Mouse (Mus musculus): ENCODE results near the gene Cbfb.
"Not testable (repeated sequence)": the region's sequence is repeated elsewhere in the genome, so short reads cannot be mapped to it uniquely, and the experiment has no call there.

The Cbfb gene

GRCm38 (mm10) chr8:105170381-105171115, at the start of gene Cbfb:
Gene Cbfb (plus strand): TSS chr8:105170674.
- ATAC-seq (ENCODE audit: low TSS enrichment) = peak; percentile 90

DNA sequence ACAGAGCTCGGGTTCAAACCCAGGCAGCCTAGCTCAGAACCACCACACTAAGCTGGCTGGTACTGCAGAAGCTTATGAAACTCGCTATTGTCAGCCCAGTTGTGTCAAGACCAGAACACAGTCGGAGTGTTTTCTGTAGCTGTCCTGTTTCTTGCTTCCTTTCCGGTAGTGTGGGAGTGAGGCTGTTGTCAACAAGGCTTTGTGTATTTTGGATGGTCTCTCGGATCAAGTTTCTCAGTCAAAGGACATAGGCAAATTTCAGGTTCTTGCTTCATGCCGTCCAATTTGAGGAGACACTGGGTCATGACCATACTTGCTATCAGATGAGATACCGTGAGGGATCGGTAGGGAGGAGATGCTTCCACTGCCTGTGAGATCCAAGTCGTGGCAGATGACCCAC, 40.6 kb upstream of the Cbfb start:
- ATAC-seq (ENCODE audit: low TSS enrichment) = no peak

GRCm38 (mm10) chr8:105131509-105131908, 39.0 kb upstream of the Cbfb start, which contains the start of gene Ces4a:
Gene Ces4a (plus strand): TSS chr8:105131800.
- ATAC-seq (ENCODE audit: low TSS enrichment) = no peak

- 0 out of 2 replicates have a peak, but pooled peaks have one; percentile 44 for ATAC-seq (ENCODE audit: low TSS enrichment)
Measured at GRCm38 (mm10) chr8:105138423-105138822, 32.1 kb upstream of the Cbfb start.

DNA sequence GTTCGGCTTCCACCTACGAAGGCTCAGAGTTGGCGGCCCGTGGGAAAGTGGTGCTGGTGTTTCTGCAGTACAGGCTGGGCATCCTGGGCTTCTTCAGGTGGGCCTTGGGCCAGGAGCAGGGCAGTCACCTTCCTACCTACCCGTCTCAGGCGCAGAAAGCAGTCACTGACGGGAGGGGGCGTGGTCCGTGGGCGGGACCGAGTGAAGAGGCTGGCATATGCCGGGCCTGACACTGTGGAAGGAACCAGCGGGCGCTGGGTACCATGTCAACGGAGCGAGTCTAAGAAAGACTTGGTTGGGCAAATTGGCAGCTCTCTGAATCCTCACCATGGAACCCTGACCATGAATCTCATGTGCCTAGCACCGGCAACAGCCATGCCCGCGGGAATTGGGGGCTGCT, 28.1 kb upstream of the Cbfb start:
- ATAC-seq (ENCODE audit: low TSS enrichment) = no peak

DNA sequence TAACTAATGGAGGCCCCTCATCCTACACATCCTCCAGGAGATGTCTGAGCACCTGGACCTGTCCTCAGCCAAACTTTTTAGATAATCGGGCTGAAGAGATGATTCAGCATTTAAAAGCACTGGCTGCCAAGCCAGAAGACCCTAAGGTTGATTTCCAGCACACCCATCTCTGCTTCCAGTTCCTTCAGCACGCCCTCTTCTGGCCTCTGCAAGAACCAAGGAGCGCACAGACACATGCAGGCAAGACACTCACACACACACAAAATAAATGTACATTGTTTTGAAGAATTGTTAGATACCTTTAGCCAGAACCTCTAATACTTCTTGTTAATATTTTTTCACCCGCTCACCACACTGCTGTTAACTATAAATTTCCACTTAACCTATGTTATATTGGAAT, 18.8 kb upstream of the Cbfb start:
- ATAC-seq (ENCODE audit: low TSS enrichment) = no peak

DNA sequence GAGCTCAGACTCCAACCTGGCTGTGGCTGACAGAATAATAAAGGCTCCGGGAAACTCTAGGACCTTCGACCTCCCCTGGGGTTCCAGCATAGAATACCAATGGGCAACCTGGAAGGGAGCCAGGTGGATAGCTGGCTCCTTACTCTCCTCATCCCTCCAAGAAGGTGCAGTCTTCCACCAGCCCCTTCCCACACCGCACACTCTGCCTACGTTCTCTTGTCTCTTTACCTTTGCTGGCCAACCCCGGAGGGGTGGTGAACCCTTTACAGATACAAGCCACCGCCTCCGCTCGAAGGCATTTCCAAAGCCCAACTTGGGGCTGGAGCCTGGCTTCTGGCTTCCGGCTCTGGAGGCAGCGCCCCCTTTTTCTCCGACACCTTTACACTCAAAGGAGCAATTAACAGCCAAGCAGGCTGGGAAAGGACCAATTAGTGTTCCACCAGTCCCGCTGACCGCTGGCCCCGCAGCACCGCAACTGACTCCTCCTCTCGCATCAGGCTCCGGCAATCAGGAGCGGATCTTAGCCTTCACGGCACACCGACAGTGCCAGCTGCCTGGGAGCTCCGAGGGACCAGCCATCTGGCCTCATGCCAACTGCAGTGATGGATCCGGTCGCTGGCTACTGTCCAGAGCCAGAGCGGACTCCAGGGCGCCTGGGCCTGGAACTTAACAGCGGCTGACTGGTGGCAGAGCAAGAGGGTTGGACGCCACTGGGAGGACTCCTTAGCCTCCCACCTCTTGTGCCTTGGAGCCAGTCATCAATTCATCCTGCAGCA, 17.7 kb upstream of the Cbfb start:
- ATAC-seq (ENCODE audit: low TSS enrichment) = peak; percentile 86

GRCm38 (mm10) chr8:105154316-105154715, 16.2 kb upstream of the Cbfb start:
- ATAC-seq (ENCODE audit: low TSS enrichment) = no peak

DNA sequence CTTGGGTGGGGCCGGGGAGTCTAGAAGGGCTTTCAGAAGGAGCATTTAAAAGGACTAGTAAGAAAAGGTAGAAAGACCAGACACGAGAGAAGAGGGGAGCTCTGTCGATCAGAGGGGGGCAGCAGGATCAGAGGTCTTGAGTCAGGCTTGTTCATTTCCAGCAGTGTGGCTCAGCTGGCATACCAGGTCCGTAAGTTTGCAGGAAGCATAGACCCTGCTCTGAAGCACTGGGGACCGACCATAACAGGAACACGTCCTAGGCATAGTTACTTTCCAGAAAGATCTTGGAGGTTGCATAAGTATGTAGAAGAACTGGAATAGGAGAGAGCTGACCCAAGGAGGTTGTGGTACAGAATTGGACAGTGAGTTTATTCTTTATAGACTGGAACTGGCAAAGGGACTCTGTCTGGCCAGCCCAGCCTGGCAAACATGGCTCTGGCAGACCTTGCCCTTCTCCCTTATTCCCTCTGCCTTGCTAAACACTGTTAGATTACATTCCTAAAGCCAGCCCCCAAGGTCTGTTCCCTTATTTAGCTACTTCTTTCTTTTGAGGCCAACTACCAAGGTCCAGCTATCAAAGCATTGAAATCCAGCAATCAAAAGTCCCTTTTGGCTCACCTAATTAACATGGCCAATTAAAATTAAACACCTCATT, 15.3 kb upstream of the Cbfb start:
- ATAC-seq (ENCODE audit: low TSS enrichment) = no peak

DNA sequence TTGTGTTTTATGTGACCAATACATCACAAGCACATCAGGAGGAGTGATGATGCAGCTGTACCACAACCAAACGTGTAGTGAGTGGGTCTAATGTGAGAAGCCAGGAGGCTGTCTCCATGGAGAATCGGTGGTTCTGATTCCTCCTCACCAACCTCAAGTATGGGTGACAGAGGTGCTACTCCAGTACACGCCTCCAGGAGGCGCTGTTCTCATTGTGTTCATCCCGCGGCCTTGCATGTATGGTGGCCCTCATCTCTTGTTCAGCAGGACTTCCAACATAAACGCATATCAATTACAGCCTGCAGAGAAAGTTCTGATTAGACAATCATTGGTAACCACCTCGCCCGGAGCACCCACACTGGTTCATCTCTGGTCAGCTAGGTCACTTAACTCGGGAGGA, 12.9 kb upstream of the Cbfb start:
- ATAC-seq (ENCODE audit: low TSS enrichment) = no peak

DNA sequence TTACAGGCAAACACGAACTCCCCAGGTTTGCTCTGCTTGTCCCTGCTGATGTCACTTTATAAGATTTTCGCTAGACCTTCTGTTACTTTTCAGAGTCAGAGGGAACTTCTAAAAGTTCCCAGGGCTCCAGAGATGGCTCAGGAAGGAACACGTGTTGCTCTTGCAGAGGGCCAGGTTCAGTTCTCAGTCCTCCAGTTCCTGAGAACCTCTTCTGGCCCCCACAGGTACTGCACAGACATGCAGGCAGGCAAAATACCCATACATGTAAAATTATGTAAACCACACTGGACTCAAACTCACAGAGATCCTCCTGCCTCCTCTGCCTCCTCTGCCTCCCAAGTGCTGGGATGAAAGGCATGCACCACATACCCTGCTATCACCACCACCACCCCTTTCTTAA, 12.4 kb upstream of the Cbfb start:
- ATAC-seq (ENCODE audit: low TSS enrichment) = no peak

- no peak for ATAC-seq (ENCODE audit: low TSS enrichment)
Measured at GRCm38 (mm10) chr8:105161121-105161652, 9.3 kb upstream of the Cbfb start.

GRCm38 (mm10) chr8:105164272-105164902, 6.1 kb upstream of the Cbfb start:
- no peak for ATAC-seq (ENCODE audit: low TSS enrichment)

- no peak for ATAC-seq (ENCODE audit: low TSS enrichment)
Measured at GRCm38 (mm10) chr8:105165191-105165590, 5.3 kb upstream of the Cbfb start.

DNA sequence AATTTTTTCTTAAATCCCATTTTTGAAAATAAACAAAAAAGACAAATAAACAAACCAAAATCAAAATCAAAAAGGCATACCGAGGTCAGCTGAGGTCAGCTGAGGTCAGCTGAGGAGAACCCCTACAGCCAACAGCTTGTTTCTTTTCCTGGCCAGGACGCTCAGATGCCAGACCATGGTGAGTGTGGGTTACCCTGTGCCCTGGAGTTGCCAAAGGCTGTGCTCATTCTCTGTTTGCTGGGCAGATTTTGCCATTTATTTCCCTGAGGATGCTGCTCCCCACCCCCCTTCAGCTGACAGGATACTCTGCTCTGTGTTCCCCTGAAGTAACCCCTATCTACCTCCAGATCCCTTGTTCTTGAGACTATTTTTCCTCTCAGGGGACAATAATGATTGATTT, 3.4 kb upstream of the Cbfb start:
- no peak for ATAC-seq (ENCODE audit: low TSS enrichment)

- ATAC-seq (ENCODE audit: low TSS enrichment) = no peak
Measured at GRCm38 (mm10) chr8:105169582-105169981, 892 bp upstream of the Cbfb start.

- peak; percentile 18 for ATAC-seq (ENCODE audit: low TSS enrichment)
Measured at GRCm38 (mm10) chr8:105170041-105170380, 463 bp upstream of the Cbfb start.

GRCm38 (mm10) chr8:105171116-105172002, 885 bp downstream of the Cbfb start:
- ATAC-seq (ENCODE audit: low TSS enrichment) = peak; percentile 53

DNA sequence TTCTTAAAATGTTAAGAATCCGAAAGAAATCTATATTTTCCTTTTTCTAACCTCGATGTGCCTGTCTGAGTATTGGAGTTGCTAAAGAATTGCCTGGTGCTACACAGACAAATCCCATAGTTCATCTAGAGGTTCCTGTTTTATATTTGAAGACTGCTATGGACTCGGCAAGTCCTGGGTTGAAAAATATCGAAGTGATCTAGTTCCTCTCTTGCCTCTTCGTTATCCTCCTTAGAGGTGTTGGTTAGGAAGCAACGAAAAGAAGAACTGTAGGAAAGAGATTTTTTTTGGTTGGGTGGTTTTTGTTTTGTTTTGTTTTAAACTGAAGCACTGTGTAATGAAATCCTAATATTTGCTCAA, 1.5 kb downstream of the Cbfb start:
- ATAC-seq (ENCODE audit: low TSS enrichment) = no peak

DNA sequence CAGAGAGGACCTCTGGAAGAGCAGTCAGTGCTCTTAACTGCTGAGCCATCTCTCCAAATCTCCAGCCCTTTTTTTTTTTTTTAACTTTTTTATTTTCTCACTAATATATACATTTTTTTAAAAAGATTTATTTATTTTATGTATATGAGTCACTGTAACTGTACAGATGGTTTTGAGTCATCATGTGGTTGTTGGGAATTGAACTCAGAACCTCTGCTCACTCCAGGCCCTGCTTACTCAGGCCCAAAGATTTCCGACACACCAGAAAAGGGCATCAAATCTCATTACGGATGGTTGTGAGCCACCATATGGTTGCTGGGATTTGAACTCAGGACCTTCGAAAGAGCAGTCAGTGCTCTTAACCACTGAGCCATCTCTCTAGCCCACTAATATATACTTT, 4.8 kb downstream of the Cbfb start:
- not testable (repeated sequence) for ATAC-seq (ENCODE audit: low TSS enrichment)

GRCm38 (mm10) chr8:105178211-105178800, 7.8 kb downstream of the Cbfb start:
- no peak for ATAC-seq (ENCODE audit: low TSS enrichment)
